Mouse (Mus musculus) heart, embryonic 16.5 days (tissue): ENCODE data around the gene Heg1. TPM values are rescaled to one million over a fixed set of nuclear protein-coding genes. Genes with fewer than 3 reads are reported as not detected.

Source experiments
- ATAC-seq: fragments of 200-750 bp; cut with Nextera tagmentation; replicated peaks from 2 replicates; pipeline ENCODE4 v1.8.0; 2017; ENCODE audit warnings: moderate number of reproducible peaks; ENCODE audit not compliant: insufficient read depth, low FRiP score; ENCODE audit errors: extremely low read depth
- H3K27ac ChIP-seq: fragments of 300-500 bp; sonication (generic); 2 replicates; pipeline ENCODE4 v1.5.1; 2014; ENCODE audit warnings: mild to moderate bottlenecking, low read length, control low read depth, moderate library complexity
- H3K27me3 ChIP-seq: fragments of 300-500 bp; sonication (generic); 2 replicates; pipeline ENCODE4 v1.6.1; 2014; ENCODE audit warnings: low read length, mixed read lengths; ENCODE audit not compliant: control insufficient read depth, insufficient read depth
- H3K36me3 ChIP-seq: fragments of 300-500 bp; sonication (generic); 2 replicates; pipeline ENCODE4 v1.6.1; 2014; ENCODE audit not compliant: control insufficient read depth, insufficient read depth
- H3K4me1 ChIP-seq: fragments of 300-500 bp; sonication (generic); 2 replicates; pipeline ENCODE4 v1.6.1; 2014; ENCODE audit warnings: low read length, mixed read lengths; ENCODE audit not compliant: control insufficient read depth, insufficient read depth
- H3K4me2 ChIP-seq: fragments of 300-500 bp; sonication (generic); 2 replicates; pipeline ENCODE4 v1.6.1; 2014; ENCODE audit warnings: low read depth, mild to moderate bottlenecking, control low read depth, low read length
- H3K4me3 ChIP-seq: fragments of 300-500 bp; sonication (generic); 2 replicates; pipeline ENCODE4 v1.5.1; 2014; ENCODE audit warnings: mild to moderate bottlenecking, control low read depth, low read length
- H3K9ac ChIP-seq: fragments of 300-500 bp; sonication (generic); 2 replicates; pipeline ENCODE4 v1.6.1; 2014; ENCODE audit warnings: low read length, control low read depth
- H3K9me3 ChIP-seq: fragments of 300-500 bp; sonication (generic); replicated peaks from 2 replicates; pipeline ENCODE4 v1.6.1; 2016; ENCODE audit warnings: low read length; ENCODE audit not compliant: control insufficient read depth
- WGBS: fragments of 180-500 bp; shearing (Covaris S2); extraction: QIAGEN DNeasy Blood & Tissue Kit; methylation state at CpG from one replicate; pipeline ENCODE4 v1.1.7; 2014; 5-methylcytosine and 5-hydroxymethylcytosine counted together
- polyA plus RNA-seq: library from polyadenylated mRNA; unstranded; fragments of >200 nt; fragmentation: Nextera tagmentation; extraction: Ambion mirVana; gene quantifications from 2 replicates; pipeline ENCODE4 v1.2.1, GENCODE M21; 2015

Heg1 gene
- polyA plus RNA-seq, 1 experiment from 2014 or later, result 34.0 TPM

GRCm38 (mm10) chr16:33662841-33663240 is 21.3 kb upstream of the Heg1 start:
- no peaks in the 10 kb centered on the region for H3K36me3 ChIP-seq
- no peak overlapping the region for H3K27ac ChIP-seq
- no peak overlapping the region for H3K4me2 ChIP-seq
- 87% methylated on average over 10 of the region's 10 CpGs for WGBS
- no peak overlapping the region for H3K4me3 ChIP-seq
- H3K27me3 ChIP-seq, result no peaks in the 10 kb centered on the region
- H3K4me1 ChIP-seq, result peaks cover 10% of the 10 kb centered on the region
- no peak overlapping the region for H3K9ac ChIP-seq
- ATAC-seq, result no peak
- no peaks in the 10 kb centered on the region for H3K9me3 ChIP-seq

- no peak overlapping the region for H3K4me2 ChIP-seq
- H3K9ac ChIP-seq, result no peak overlapping the region
- H3K36me3 ChIP-seq, result no peaks in the 10 kb centered on the region
- H3K4me3 ChIP-seq, result no peak overlapping the region
- H3K4me1 ChIP-seq, result peaks cover 7% of the 10 kb centered on the region
- no peak overlapping the region for H3K27ac ChIP-seq
- WGBS, result 77% methylated on average over 6 of the region's 6 CpGs
- no peaks in the 10 kb centered on the region for H3K9me3 ChIP-seq
- no peaks in the 10 kb centered on the region for H3K27me3 ChIP-seq
- ATAC-seq, result no peak
Measured at GRCm38 (mm10) chr16:33666226-33666625, 17.9 kb upstream of the Heg1 start.

- Histone ChIP-seq H3K36me3 (no peaks in the 10 kb centered on the region), H3K4me2 (no peak overlapping the region), H3K4me1 (peaks cover 7% of the 10 kb centered on the region), H3K4me3 (no peak overlapping the region), H3K9me3 (no peaks in the 10 kb centered on the region), H3K27me3 (no peaks in the 10 kb centered on the region), H3K9ac (no peak overlapping the region), H3K27ac (no peak overlapping the region)
- WGBS, result 87% methylated on average over 4 of the region's 4 CpGs
- ATAC-seq, result no peak
Measured at GRCm38 (mm10) chr16:33666985-33667538, 17.1 kb upstream of the Heg1 start.

- no peak for ATAC-seq
- H3K27me3 ChIP-seq, result no peaks in the 10 kb centered on the region
- no peak overlapping the region for H3K4me2 ChIP-seq
- H3K9me3 ChIP-seq, result no peaks in the 10 kb centered on the region
- no peak overlapping the region for H3K9ac ChIP-seq
- 64% methylated on average over 2 of the region's 2 CpGs for WGBS
- H3K4me3 ChIP-seq, result no peak overlapping the region
- H3K36me3 ChIP-seq, result no peaks in the 10 kb centered on the region
- peaks cover 7% of the 10 kb centered on the region for H3K4me1 ChIP-seq
- H3K27ac ChIP-seq, result no peak overlapping the region
Measured at GRCm38 (mm10) chr16:33668448-33668847, 15.7 kb upstream of the Heg1 start.

- WGBS, result 90% methylated on average over 1 of the region's 1 CpGs
- no peaks in the 10 kb centered on the region for H3K27me3 ChIP-seq
Measured at GRCm38 (mm10) chr16:33669072-33669471, 15.1 kb upstream of the Heg1 start.

GRCm38 (mm10) chr16:33670340-33670739 is 13.8 kb upstream of the Heg1 start:
- ATAC-seq, result no peak; the same call in 1 of the 2 replicates
- no peaks in the 10 kb centered on the region for H3K9me3 ChIP-seq
- WGBS, result 43% methylated on average over 3 of the region's 3 CpGs
- H3K36me3 ChIP-seq, result no peaks in the 10 kb centered on the region
- no peak overlapping the region for H3K4me2 ChIP-seq
- 0 out of 2 replicates have a peak overlapping the region, but pooled peaks have one; percentile 52 for H3K27ac ChIP-seq
- no peak overlapping the region for H3K4me3 ChIP-seq
- peaks cover 7% of the 10 kb centered on the region for H3K4me1 ChIP-seq
- H3K27me3 ChIP-seq, result no peaks in the 10 kb centered on the region
- no peak overlapping the region for H3K9ac ChIP-seq

More at GRCm38 (mm10) chr16:33669072-33669471, 15.1 kb upstream of the Heg1 start:
- H3K4me2 ChIP-seq, result no peak overlapping the region
- no peaks in the 10 kb centered on the region for H3K36me3 ChIP-seq
- H3K4me1 ChIP-seq, result peaks cover 7% of the 10 kb centered on the region
- H3K9ac ChIP-seq, result no peak overlapping the region
- no peaks in the 10 kb centered on the region for H3K9me3 ChIP-seq
- H3K27ac ChIP-seq, result no peak overlapping the region
- no peak for ATAC-seq
- H3K4me3 ChIP-seq, result no peak overlapping the region

GRCm38 (mm10) chr16:33670933-33671332 is 13.2 kb upstream of the Heg1 start:
- Histone ChIP-seq H3K27ac (0 out of 2 replicates have a peak overlapping the region, but pooled peaks have one; percentile 8), H3K9me3 (no peaks in the 10 kb centered on the region), H3K9ac (no peak overlapping the region), H3K4me1 (peaks cover 13% of the 10 kb centered on the region), H3K36me3 (no peaks in the 10 kb centered on the region), H3K4me3 (no peak overlapping the region), H3K4me2 (no peak overlapping the region), H3K27me3 (no peaks in the 10 kb centered on the region)
- no peak for ATAC-seq
- 93% methylated on average over 2 of the region's 2 CpGs for WGBS

- ATAC-seq, result no peak
- Histone ChIP-seq H3K27me3 (no peaks in the 10 kb centered on the region), H3K4me1 (peaks cover 26% of the 10 kb centered on the region), H3K27ac (no peak overlapping the region), H3K36me3 (no peaks in the 10 kb centered on the region), H3K4me3 (no peak overlapping the region), H3K9me3 (no peaks in the 10 kb centered on the region), H3K9ac (no peak overlapping the region), H3K4me2 (no peak overlapping the region)
- WGBS, result 94% methylated on average over 3 of the region's 4 CpGs
Measured at GRCm38 (mm10) chr16:33672188-33672587, 12.0 kb upstream of the Heg1 start.

- H3K4me2 ChIP-seq, result no peak overlapping the region
- ATAC-seq, result no peak
- H3K36me3 ChIP-seq, result no peaks in the 10 kb centered on the region
- H3K4me3 ChIP-seq, result no peak overlapping the region
- no peaks in the 10 kb centered on the region for H3K27me3 ChIP-seq
- no peaks in the 10 kb centered on the region for H3K9me3 ChIP-seq
- WGBS, result 69% methylated on average over 4 of the region's 4 CpGs
- H3K27ac ChIP-seq, result no peak overlapping the region
- H3K9ac ChIP-seq, result no peak overlapping the region
- peaks cover 30% of the 10 kb centered on the region for H3K4me1 ChIP-seq
Measured at GRCm38 (mm10) chr16:33672643-33673042, 11.5 kb upstream of the Heg1 start.
